Mouse (Mus musculus) left cerebral cortex, adult 8-10 months (tissue): ENCODE results near the gene Irf2. TPM values are rescaled to one million over a fixed set of nuclear protein-coding genes. Genes with fewer than 3 reads are reported as not detected.

Experiments
- DNase-seq, 2 experiments: peaks; one replicate each; pipeline ENCODE4 v3.0.0; 2022; ENCODE audit warnings: low spot score in 2 of 2
- total RNA-seq, 4 experiments: library from RNA; stranded (reverse); gene quantifications; 2 replicates each; pipeline ENCODE4 v1.2.4; 2022

The Irf2 gene
- total RNA-seq, 4 experiments from 2014 or later: 56.2 to 72.4 (median 57.3) TPM

DNA sequence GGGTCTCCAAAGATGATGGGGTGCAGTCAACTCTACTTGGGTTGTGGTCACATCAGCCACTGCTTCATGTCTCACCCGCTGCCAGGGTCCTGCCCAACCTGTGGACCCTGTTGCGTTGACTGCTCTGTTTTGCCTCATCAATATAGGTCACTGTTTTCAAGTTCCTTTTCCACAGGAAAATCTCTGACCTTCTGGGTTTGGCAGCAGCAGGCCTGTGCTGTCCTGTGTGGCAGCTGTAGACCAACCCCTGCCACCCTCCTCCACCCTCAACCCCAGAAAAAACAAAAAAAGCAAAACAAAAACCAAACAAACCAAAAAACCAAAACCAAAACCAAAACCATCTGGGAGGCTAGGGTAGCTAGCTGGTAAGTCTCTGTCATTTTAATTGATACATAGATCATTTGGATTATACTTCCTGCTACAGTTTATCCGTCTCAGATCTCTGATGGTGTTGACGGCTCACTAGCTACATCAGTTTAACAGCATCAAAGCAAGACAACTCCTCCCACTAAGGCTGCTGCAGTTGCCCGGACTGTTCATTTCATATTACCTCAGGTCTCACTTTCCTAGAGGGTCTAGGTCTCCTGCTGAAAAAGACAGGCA lies 16.3 kb downstream of the Irf2 start:
- no peak for DNase-seq

DNA sequence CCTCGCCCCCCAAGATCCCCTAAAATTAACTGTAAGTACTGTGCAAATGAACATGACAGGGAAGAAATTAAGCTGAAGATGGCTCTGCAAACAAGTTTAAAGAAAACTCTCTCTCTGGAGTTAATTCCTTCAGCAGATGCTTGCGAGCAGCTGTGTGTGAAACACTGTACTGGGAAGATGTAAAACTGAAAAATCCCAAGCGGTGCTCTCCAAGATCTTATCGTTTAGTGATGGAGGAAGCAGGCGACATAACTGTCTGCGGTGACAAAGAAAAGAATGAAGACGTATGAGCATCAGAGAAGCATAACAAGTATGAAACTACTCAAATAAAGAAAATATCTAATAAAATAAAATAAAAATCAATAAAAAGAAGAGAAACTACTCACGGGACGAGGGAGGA lies 18.1 kb downstream of the Irf2 start:
- DNase-seq: no peak

DNA sequence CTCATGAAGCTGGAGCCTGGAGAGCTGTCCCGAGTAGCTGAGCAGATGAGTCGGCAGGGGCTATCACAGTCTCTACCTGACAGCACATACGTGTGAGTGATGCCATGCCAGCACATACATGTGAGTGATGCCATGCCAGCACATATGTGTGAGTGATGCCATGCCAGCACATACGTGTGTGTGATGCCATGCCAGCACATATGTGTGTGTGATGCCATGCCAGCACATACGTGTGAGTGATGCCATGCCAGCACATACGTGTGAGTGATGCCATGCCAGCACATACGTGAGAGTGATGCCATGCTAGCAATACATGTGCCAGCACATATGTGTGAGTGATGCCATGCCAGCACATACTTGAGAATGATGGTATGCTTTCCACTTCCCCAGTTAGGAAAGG lies 18.6 kb downstream of the Irf2 start:
- DNase-seq: no peak

DNA sequence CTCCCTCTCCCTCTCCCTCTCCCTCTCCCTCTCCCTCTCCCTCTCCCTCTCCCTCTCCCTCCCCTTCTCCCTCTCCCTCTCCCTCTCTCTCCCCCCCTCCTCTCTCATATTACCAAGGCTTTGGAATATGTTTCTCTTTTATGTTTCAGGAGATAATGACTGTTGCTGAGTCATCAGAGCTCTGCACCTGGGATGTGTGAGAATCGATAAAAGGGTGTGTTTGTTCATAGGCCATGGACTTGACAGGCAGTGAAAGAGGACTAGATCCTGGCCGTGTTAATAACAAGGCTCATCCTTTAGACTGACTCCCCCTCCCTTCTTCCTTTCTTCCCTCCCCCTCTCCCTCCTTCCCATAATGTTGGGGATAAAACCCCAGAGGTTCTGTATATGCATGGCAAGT lies 19.1 kb downstream of the Irf2 start:
- no peak for DNase-seq

DNA sequence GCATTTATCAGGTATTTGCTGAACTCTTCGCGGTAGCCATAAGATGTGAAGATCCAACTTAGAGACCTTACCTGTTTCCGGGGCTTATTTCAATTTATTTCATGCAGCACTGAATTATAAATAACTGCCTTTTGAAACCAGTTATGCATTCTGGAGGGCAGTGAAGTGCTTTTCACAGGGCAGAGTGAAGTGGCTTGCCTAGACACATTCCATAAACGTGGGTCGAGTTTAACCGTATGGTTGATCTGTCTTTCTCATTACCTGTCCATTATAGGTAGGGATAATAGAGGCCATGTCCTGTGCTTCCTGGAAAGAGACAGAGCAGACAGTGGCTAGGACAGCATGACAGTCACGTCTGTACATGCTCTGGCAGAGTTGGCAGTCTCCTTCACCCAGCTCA lies 20.0 kb downstream of the Irf2 start:
- no peak for DNase-seq

DNA sequence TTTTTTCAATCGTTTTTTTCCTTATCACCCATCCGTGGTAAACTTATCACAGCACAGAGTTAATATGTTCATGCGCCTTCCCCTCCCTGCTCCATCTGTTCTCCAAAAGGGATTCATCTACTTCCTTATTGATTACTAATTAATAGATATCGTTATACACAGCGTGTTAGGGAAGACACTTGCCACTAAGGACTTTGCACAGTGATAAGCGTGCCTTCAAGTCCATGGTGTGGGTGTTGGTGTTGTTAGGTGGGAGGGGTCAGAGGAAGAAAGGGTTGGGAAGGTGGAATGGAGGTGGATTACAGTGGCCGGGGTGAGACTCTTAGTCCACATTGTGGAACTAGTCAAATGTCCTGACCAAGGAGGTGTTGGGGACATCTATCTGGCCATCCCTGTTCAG lies 21.2 kb downstream of the Irf2 start:
- DNase-seq: no peak

DNA sequence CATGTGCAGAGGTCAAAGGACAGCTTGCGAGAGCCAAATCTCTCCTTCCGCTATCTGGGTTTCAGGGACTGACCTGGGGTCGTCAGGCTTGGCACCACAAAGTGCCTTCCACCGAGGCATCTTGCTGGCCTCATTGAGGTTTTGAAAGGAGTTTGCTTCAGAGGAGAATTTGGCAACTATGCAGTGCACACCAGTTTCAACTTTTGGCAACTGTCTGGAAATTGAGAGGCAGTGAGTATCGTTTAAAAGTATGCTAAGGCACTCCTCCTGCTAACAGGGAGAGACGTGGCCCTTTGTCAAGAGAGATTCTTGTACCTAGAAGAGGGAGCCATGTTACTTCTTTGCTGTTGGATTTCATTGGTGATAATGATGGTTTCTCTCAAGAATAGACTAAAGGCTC lies 21.9 kb downstream of the Irf2 start:
- DNase-seq: no peak

DNA sequence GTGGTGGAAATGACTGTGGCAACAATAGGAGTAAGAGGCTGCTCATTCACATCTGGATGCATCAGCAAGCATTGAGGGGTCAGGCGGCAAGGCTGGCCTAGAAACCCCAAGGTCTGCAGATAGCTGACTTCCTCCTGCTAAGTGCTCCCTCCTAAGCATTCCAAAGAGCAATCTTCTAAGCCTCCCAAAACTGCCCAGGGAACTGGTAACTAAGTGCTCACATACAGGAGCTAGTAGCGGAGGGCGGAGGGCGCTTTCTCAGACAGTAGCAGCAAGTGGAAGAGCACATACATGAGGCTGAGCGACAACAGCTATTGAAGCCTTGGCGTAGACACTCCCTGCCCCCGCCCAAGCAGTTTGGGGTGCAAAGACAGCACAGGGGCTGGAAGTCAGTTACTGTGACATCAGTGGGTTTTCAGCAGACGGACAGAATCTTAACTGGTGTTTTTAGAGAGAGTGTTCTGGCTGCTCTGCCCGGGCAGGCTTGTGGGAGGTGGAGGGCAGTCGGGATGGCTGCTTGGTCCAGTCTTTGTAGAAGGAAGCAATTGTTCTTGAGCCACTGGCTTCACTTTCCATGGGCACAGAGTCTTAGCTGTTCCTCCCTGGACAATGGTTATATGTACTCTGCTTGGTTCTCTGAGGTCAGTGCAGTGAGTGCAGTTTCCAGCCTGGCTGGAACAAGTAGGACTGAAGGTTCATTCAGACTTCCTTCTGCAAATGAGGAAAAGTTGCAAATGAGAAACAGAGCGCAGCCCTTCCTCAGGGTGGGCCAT lies 30.1 kb downstream of the Irf2 start:
- peak; percentile 14 to 66 for DNase-seq

DNA sequence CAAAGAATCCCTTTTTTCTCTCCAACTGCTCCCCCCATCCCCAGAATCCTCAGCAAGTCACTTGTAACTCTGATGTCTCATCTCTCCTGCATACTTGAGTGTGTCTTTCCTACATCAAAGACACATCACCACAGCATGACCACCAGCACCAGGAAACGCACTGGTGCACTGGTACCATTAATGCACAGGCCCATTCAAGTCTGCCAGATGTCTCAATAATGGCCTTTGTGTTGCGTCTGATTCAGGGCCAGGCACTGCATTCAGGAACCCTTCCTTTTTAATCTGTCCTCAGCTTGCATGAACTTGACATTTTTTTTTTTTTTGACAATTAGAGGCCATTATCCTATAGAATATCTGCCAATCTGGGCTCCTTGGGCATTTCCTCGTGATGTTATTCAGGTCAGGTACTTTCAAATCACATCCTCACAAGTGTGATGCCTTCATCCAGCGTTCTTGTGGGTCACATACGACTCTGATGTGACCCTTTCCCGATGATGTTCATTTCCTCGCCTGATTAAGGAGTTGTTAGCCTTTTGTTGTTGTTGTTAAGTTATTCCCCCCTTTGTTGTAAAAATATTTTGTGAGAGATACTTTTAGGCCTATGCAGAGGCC lies 31.5 kb downstream of the Irf2 start:
- no peak for DNase-seq

DNA sequence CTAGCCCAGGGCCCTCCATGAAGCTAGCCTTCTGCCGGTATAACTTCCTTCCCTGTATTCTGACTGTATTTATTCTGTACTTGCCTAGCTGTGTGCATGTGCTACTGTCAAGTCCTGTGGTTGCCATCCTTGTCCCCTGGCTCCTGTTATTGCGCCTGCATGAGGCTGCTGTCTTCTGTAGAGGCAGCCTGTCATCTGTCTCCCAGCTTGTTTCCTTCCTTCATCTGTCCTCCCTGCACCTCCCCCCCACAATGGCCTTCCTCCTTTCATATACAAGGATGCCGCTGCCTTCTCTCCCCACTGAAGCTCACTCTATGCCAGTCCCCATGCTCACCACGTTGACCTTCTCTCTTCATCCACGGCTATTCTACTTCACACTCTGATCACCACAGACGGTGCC lies 33.3 kb downstream of the Irf2 start:
- DNase-seq: no peak

DNA sequence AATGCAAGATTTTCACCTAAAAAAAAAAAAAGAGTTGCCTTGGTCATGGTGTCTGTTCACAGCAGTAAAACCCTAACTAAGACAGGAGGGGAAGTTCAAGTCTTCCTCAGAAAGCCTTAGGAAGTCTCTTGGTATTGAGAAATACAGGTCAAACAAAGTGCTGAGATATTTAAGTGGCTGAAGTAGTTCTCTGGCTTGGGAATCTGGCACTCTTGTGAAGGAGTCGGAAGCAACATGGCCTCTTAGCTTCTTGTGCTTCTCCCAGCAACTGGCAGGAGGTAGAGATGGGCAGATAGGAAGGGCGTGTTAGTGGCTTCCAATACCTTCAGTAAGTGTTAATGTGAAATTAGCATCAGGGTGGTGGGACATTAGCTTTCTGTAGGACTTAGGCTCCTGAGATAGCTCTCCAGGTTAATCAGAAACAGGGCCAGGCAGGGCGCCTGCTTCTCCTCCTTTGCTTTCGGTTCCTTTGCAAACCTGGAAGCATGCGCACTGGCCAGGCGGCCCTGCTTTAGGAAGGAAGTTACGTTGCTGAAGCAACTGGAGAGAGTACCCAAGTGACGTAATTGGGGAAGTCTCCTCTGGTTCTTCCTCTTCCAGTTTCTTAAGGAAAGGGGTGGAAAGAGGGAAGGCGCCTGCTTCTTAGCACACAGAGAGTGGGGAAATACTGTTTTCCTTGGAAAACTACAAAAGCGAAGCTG lies 38.4 kb downstream of the Irf2 start:
- DNase-seq: no peak

DNA sequence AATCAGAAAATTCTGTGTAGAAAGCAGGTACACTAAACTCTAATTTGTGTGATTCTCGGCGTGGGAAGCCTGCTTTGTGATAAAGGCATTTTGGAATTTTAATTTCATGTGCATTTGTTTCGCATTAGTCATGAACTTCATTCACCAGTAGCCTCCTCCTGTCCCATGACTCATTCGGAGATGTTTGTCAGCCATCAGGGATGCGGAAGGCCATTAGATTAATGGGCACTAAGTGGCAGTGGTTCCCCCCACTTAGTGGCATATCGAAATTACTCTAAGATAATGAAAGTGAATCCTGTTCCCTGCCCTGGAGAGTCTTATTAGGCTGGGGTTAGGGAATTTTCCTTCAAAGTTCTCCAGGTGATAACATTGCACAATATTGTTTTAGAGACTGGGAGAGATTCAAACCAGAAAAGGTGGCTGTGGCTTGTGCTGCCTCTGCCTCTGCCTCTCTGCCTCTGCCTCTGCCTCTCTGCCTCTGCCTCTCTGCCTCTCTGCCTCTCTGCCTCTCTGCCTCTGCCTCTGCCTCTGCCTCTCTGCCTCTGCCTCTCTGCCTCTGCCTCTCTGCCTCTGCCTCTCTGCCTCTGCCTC lies 41.6 kb downstream of the Irf2 start:
- DNase-seq: no peak

DNA sequence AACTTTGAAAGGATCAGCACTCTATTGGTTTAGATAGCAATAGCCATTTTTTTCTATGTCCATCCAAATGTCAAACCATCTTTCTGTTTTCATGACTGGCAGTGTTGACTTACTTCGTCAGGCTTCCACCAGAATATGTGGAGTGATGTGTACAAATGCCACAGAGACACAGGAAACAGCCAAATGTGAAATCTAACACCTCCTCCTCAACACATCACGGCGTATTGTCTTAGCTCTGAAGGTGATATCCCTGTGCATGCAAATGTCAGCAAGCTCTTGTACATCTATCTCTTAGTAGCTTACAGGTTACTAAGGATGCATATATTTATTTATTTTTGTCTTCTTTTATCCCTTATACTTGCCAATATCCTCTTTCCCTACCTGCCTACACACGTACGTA lies 42.7 kb downstream of the Irf2 start:
- no peak for DNase-seq

DNA sequence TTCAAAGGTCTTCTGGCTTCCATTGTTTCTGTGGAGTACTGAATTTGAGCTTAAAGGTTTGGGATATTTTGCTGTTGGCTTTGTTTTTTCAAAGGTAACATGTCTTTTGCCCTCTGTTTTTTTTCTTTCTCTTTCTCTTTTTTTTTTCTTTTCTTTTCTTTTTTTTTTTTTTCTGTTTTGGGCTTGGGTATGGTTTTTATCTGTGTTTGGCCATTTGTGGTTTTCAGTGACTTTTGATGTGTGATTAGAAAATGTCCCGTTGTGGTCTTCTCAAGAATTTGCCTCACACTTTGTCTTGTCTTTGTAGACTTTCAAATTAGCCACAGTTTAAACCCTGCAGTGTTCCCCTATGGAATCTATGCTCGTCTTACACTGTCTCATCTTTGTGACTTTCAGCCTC lies 45.5 kb downstream of the Irf2 start:
- DNase-seq: no peak

DNA sequence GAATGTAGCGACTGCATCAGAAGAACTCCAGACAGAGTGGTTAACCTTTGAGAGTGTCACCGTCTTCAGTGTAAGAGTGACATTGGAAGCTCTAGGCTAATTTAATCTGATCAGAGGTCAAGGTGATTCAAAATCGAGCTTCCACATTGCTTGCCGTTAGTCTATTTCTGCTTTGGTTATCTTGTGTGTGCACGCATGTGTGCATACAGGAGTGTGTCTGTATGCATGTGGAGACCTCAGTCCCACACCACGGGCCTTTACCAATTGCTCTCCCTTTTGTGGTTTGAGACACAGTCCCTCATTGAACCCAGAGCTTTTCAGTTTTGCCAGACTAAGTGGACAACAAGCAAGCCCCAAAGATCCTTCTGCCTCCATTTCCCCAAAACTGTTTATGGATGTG lies 46.4 kb downstream of the Irf2 start:
- DNase-seq: no peak

DNA sequence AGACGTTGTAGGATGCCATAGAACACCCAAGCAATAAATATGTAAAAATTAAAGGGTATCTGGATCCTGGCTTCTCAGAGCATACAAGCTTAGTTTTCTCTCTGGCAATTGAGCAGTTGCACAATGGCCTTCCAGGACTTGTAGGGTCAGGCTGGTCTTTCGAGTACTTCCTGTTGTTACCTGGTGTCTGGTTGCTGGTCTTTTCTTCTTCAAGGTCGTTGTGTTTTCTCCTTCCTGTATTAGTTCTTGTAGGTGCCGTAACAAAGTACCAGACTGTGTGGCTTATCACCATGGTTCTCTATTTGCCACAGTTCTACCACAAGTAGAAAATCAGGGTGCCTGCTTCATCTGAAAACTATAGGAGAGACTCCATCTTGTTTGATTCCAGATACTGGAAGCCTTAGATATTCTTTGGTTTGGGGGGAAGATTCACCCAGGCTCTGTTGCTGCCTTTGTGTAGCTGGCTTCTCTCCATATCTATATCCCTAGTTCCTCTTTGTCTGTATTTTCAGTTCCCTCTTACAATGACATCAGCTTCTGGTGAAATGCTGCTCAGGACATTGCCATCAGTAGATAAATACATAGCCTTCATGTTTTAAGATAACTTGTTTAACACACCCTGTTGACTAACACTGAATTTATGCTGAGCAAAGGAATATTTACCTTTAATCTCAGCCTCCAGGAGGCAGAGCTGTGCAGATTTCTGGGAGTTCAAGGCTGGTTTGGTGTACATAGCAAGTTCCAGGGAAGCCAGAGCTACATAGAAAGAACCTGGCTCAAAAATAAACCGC lies 49.8 kb downstream of the Irf2 start:
- no peak for DNase-seq

DNA sequence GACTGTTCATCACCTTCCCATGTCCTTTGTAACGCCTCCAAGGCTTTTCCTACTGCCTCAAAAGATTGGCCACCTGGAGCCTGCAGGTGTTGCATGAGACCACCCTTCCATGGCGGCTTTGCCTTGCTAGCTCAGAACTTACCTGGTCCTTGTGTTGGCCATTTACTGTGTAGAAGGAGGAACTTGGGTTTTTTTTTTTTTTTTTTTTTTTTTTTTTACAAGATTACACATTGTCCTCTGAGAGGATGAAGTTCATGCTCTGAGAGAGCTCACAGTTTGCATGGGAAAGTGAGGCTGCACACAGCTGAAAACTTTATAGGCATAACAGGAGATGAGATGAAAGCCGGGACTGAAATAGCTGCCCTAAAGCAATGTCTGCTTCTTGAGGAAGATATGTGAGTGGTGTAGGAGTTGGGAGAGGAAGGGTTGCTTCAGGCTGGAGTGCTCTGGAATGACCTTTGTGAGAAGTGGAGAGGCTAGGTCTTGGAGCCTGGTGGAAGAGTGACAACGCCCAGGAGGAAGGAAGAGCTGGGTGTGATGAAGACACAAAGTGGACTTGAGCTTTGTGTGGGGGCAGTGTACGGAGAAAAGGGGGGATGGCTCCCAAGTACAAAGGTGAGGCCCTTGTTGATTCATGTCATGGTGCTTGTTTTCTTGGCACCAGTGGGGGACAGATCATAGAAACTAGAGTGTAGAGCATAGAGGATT lies 52.3 kb downstream of the Irf2 start:
- DNase-seq: no peak

DNA sequence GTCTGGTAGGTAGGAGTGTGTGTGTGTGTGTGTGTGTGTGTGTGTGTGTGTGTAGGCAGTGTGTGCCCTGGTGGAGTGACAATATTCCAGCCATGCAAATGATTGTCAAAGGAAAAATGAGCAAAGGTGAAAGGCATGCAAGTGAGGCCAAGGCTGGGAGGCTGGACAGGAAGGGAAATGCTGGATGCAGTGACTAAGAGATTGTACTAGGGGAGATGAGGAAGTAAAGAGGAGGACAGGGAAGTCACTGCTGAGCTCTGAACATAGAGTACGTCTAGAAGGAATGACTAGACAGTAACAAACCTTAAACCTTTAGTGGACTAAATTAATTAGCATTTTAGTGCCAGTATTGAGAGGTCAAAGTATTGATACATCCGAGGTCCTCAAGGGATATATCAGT lies 53.1 kb downstream of the Irf2 start:
- DNase-seq: no peak

DNA sequence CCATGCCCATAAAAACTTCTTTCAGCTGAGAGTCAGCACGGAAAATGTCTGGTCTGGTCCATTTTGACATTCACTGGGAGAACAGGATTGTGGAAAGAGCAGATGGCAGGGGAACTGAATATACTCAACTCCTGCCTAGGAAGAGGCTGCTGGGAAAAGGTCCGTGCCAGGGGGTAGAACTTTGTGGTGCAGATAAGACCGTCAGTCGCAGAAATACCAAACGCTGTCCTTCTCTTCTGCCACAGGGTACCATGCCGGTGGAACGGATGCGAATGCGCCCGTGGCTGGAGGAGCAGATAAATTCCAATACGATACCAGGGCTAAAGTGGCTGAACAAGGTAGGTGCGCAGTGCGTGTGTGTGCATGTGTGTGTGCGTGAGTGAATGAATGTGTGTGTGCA lies 53.7 kb downstream of the Irf2 start:
- DNase-seq: no peak

DNA sequence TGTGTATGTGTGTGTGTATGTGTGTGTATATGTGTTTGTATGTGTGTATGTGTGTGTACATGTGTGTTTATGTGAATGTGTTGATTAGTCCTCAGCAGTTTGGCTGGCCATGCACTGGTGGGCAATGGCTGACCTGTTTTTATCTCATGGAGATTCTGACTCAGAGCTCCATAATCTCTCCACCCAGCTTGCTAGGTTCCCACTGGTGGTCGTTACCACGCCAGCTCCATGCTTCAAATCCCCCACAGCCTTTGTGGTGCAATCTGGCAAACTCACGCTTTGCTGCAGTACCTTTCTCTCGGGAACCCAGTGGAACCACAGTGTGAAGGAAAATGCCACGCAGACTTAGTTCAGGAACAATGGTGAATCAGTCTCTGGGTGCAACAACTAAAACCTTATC lies 54.8 kb downstream of the Irf2 start:
- DNase-seq: no peak

DNA sequence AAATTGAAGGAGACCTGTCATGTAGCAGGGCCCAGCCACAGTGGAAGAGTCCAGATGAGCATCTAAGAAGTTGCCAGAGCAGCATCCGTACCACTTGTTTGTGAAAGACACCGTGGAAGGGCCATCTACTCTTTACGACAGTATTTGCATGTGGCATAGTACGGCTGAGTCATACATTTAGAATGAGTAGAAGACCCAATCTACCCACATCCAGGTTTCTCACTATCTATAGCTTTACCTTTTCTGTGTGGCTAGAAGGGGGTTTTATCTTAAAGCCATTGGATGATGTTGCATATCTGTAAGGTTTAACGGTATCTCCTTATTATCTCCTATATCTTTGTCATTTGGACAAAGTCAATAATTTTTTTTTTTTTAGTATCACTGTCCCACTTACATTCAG lies 59.7 kb downstream of the Irf2 start:
- no peak for DNase-seq
